Mouse (Mus musculus): Measurements from ENCODE around the gene Slc35f3. TPM values are rescaled to one million over a fixed set of nuclear protein-coding genes. Genes with fewer than 3 reads are reported as not detected.

Slc35f3 gene
- polyA plus RNA-seq, 1 experiment from 2014 or later = not detected

DNA sequence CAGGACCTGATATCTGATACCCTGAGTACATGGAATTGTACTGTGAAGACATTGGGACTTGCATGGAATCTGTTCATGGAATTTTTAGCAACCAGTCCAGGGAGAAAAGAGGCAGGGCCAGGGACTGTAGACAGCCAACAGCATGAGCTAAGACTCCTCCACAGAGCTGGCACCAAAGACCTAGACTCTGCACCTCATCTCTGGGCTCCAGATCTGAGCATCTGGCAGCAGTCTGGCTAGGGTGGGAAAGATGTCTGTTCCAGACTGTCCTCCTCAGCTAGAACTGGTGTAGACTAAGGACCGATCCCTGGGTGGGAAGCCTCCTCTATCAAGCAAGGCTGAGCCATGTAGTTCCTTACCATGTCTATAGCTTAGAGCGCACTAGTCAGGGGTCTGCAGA, 25.9 kb upstream of the Slc35f3 start:
- no peak overlapping the region for H3K4me2 ChIP-seq
- H3K4me3 ChIP-seq (ENCODE audit: low read depth, low read length) = no peak overlapping the region
- H3K36me3 ChIP-seq (ENCODE audit: control insufficient read depth, insufficient read depth, low read length) = no peaks in the 10 kb centered on the region
- H3K4me1 ChIP-seq (ENCODE audit: control insufficient read depth, insufficient read depth, low read length) = no peaks in the 10 kb centered on the region
- no peak overlapping the region for H3K9ac ChIP-seq (ENCODE audit: low read depth, low read length)
- H3K27ac ChIP-seq (ENCODE audit: low read depth, low read length) = no peak overlapping the region
- H3K27me3 ChIP-seq (ENCODE audit: control insufficient read depth, insufficient read depth, low read length) = no peaks in the 10 kb centered on the region
- H3K9me3 ChIP-seq (replicated peaks; ENCODE audit: control insufficient read depth, low read length) = no peaks in the 10 kb centered on the region
- WGBS (ENCODE audit: insufficient replicate concordance) = 72% methylated on average over 2 of the region's 2 CpGs
- ATAC-seq (replicated peaks; ENCODE audit: insufficient number of reproducible peaks, low FRiP score, low TSS enrichment) = no peak

DNA sequence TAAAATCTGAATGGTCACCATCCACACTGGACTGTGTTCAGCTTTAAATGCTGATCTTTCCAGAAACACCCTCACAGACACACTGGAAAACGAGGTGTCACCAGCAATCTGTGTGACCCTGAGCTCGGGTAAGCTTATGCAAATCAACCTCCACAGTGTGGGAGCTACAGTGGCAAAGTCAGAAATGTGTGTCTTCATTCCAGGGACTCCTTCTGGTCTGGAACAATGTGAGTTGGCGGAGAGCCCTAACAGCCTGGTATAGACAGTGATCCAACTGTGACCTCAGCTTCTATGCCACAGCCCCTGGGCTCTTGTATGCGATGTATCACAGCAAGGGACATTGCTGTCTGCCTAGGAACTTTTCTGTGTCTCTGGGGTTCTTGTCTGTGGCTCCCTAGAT, 25.3 kb upstream of the Slc35f3 start:
- WGBS (ENCODE audit: insufficient replicate concordance) = 63% methylated on average over 4 of the region's 4 CpGs
- Histone ChIP-seq H3K9me3 (replicated peaks; ENCODE audit: control insufficient read depth, low read length) (no peaks in the 10 kb centered on the region), H3K9ac (ENCODE audit: low read depth, low read length) (no peak overlapping the region), H3K4me2 (no peak overlapping the region), H3K4me1 (ENCODE audit: control insufficient read depth, insufficient read depth, low read length) (no peaks in the 10 kb centered on the region), H3K27ac (ENCODE audit: low read depth, low read length) (no peak overlapping the region), H3K27me3 (ENCODE audit: control insufficient read depth, insufficient read depth, low read length) (no peaks in the 10 kb centered on the region), H3K4me3 (ENCODE audit: low read depth, low read length) (no peak overlapping the region), H3K36me3 (ENCODE audit: control insufficient read depth, insufficient read depth, low read length) (no peaks in the 10 kb centered on the region)
- no peak for ATAC-seq (replicated peaks; ENCODE audit: insufficient number of reproducible peaks, low FRiP score, low TSS enrichment)

DNA sequence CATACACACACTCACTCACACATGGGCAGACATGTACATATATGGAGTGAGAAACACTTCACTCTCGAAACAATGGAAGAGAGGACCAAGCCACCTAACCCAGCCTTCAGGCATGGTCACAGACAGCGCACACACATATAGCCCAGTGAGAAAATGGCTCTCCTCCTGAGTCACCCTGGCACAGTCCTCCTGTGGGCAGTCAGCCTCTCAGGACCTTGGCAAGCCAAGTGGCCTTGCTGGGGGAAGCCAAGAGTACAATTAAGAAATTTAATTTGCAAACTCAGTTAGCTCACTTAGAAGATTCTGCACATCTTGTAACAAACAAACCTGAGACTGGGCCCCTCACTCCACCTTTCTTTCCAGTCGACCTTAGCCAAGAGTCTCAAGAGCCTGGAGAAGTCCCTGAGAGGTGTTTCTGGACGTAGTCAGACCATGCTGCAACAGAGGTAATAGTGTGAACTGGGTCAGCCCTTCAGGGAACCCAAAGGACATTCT, 23.4 kb upstream of the Slc35f3 start:
- no peaks in the 10 kb centered on the region for H3K36me3 ChIP-seq (ENCODE audit: control insufficient read depth, insufficient read depth, low read length)
- no peaks in the 10 kb centered on the region for H3K9me3 ChIP-seq (replicated peaks; ENCODE audit: control insufficient read depth, low read length)
- H3K4me2 ChIP-seq = no peak overlapping the region
- H3K4me3 ChIP-seq (ENCODE audit: low read depth, low read length) = no peak overlapping the region
- no peak for ATAC-seq (replicated peaks; ENCODE audit: insufficient number of reproducible peaks, low FRiP score, low TSS enrichment)
- no peaks in the 10 kb centered on the region for H3K27me3 ChIP-seq (ENCODE audit: control insufficient read depth, insufficient read depth, low read length)
- no peak overlapping the region for H3K27ac ChIP-seq (ENCODE audit: low read depth, low read length)
- no peaks in the 10 kb centered on the region for H3K4me1 ChIP-seq (ENCODE audit: control insufficient read depth, insufficient read depth, low read length)
- no peak overlapping the region for H3K9ac ChIP-seq (ENCODE audit: low read depth, low read length)
- WGBS (ENCODE audit: insufficient replicate concordance) = 66% methylated on average over 4 of the region's 4 CpGs

DNA sequence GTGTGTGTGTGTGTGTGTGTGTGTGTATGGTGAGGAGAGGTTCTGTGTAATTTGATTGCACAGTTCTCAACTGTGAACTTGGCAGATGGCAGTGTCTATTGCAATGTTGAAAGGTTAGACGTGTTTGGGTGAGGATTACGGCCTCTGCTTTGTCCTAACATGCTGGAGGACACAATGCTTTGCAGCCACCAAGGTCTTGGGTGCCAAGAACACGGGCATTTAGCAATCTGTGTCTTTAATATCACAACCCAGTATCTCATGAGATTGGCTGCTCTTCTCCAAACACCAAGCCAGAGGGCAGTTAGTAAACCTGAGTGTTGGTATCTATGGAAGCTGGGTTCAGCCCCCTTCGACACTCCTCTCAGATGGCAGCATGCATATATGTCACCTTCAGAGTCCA, 22.5 kb upstream of the Slc35f3 start:
- no peaks in the 10 kb centered on the region for H3K36me3 ChIP-seq (ENCODE audit: control insufficient read depth, insufficient read depth, low read length)
- no peaks in the 10 kb centered on the region for H3K9me3 ChIP-seq (replicated peaks; ENCODE audit: control insufficient read depth, low read length)
- no peak overlapping the region for H3K9ac ChIP-seq (ENCODE audit: low read depth, low read length)
- no peak overlapping the region for H3K4me2 ChIP-seq
- ATAC-seq (replicated peaks; ENCODE audit: insufficient number of reproducible peaks, low FRiP score, low TSS enrichment) = no peak
- H3K27ac ChIP-seq (ENCODE audit: low read depth, low read length) = no peak overlapping the region
- H3K4me3 ChIP-seq (ENCODE audit: low read depth, low read length) = no peak overlapping the region
- 75% methylated on average over 4 of the region's 4 CpGs for WGBS (ENCODE audit: insufficient replicate concordance)
- no peaks in the 10 kb centered on the region for H3K4me1 ChIP-seq (ENCODE audit: control insufficient read depth, insufficient read depth, low read length)
- H3K27me3 ChIP-seq (ENCODE audit: control insufficient read depth, insufficient read depth, low read length) = no peaks in the 10 kb centered on the region

DNA sequence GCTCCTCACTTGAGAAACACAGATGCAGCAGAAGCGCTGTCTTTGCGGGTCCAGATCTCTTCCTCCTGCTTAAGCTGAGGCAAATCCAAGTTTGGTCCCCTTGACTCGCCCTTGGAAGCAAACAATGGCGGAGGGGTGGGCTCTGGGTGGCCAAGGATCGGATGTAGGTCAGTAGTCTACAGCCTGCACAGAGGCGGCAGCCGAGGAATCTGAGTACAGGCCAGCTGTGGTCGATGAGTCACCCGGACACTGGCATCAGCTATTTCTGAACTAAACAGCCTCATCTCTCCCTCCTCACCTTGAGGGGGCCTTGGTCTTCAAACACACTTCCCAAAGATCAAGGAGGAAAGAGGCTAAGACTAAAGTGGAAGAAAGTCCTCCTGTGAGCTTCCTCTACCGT, 6.4 kb upstream of the Slc35f3 start:
- ATAC-seq (replicated peaks; ENCODE audit: insufficient number of reproducible peaks, low FRiP score, low TSS enrichment) = no peak
- no peak overlapping the region for H3K4me2 ChIP-seq
- WGBS (ENCODE audit: insufficient replicate concordance) = 83% methylated on average over 10 of the region's 10 CpGs
- H3K9ac ChIP-seq (ENCODE audit: low read depth, low read length) = no peak overlapping the region
- H3K4me3 ChIP-seq (ENCODE audit: low read depth, low read length) = no peak overlapping the region
- H3K4me1 ChIP-seq (ENCODE audit: control insufficient read depth, insufficient read depth, low read length) = no peaks in the 10 kb centered on the region
- 0 out of 2 replicates have a peak, but pooled peaks cover 4% of the 10 kb centered on the region for H3K27me3 ChIP-seq (ENCODE audit: control insufficient read depth, insufficient read depth, low read length)
- no peaks in the 10 kb centered on the region for H3K36me3 ChIP-seq (ENCODE audit: control insufficient read depth, insufficient read depth, low read length)
- no peaks in the 10 kb centered on the region for H3K9me3 ChIP-seq (replicated peaks; ENCODE audit: control insufficient read depth, low read length)
- H3K27ac ChIP-seq (ENCODE audit: low read depth, low read length) = no peak overlapping the region

DNA sequence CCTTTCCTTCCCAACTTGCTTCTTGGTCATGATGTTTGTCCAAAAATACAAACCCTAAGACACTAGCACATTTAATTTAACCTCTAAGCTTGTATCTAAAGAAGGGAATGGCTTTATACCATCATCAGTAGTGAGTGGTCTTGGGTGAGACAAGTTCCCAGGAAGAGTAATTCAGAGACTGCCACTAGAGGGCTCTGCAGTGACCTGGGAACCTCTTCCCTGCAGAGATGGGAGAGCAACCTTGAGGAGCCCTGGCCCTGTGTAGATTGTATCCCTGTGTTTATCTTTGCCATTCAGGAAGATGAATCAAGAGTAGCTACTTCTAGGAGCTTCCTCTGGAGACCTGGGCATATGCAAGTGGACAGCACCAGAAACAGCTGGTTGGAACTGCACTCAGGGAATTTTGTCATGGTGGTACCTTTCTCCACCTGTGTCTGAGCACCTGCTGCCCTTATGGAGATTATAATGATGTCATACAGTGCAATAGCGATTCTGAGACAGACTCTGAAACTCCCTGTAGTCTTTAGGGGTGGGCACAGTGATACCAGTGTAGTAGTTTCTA, 993 bp upstream of the Slc35f3 start:
- Histone ChIP-seq H3K4me2 (no peak overlapping the region), H3K27me3 (ENCODE audit: control insufficient read depth, insufficient read depth, low read length) (peaks cover 29% of the 10 kb centered on the region), H3K9ac (ENCODE audit: low read depth, low read length) (no peak overlapping the region), H3K4me1 (ENCODE audit: control insufficient read depth, insufficient read depth, low read length) (peaks cover 7% of the 10 kb centered on the region; the same call in 1 of the 2 replicates), H3K36me3 (ENCODE audit: control insufficient read depth, insufficient read depth, low read length) (no peaks in the 10 kb centered on the region), H3K4me3 (ENCODE audit: low read depth, low read length) (no peak overlapping the region), H3K27ac (ENCODE audit: low read depth, low read length) (no peak overlapping the region), H3K9me3 (replicated peaks; ENCODE audit: control insufficient read depth, low read length) (no peaks in the 10 kb centered on the region)
- 28% methylated on average over 1 of the region's 1 CpGs for WGBS (ENCODE audit: insufficient replicate concordance)
- no peak for ATAC-seq (replicated peaks; ENCODE audit: insufficient number of reproducible peaks, low FRiP score, low TSS enrichment)

DNA sequence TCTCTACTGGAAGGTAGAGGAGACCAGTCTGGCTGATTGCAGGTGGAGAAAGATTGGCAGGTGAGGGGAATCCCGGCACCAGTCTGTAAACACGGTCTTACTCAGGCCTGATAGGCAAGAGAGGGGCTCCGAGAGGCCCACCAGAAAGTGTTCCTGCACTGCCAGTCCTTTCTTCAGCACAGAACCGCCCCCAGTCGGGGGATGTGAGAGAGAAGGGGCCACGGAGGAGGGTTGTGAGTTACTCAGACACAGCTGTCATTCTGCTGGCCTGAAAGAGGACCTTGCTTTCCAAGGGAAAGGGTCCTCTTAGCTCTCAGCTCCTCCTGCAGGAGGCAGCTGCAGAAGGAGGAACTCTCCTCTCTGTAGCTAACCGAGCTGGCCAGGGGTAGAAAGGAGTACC, 975 bp downstream of the Slc35f3 start:
- WGBS (ENCODE audit: insufficient replicate concordance) = 15% methylated on average over 7 of the region's 7 CpGs
- Histone ChIP-seq H3K27me3 (ENCODE audit: control insufficient read depth, insufficient read depth, low read length) (peaks cover 29% of the 10 kb centered on the region), H3K27ac (ENCODE audit: low read depth, low read length) (no peak overlapping the region), H3K9me3 (replicated peaks; ENCODE audit: control insufficient read depth, low read length) (no peaks in the 10 kb centered on the region), H3K36me3 (ENCODE audit: control insufficient read depth, insufficient read depth, low read length) (no peaks in the 10 kb centered on the region), H3K4me2 (no peak overlapping the region), H3K4me3 (ENCODE audit: low read depth, low read length) (no peak overlapping the region), H3K4me1 (ENCODE audit: control insufficient read depth, insufficient read depth, low read length) (peaks cover 7% of the 10 kb centered on the region; the same call in 1 of the 2 replicates), H3K9ac (ENCODE audit: low read depth, low read length) (no peak overlapping the region)
- no peak for ATAC-seq (replicated peaks; ENCODE audit: insufficient number of reproducible peaks, low FRiP score, low TSS enrichment)

DNA sequence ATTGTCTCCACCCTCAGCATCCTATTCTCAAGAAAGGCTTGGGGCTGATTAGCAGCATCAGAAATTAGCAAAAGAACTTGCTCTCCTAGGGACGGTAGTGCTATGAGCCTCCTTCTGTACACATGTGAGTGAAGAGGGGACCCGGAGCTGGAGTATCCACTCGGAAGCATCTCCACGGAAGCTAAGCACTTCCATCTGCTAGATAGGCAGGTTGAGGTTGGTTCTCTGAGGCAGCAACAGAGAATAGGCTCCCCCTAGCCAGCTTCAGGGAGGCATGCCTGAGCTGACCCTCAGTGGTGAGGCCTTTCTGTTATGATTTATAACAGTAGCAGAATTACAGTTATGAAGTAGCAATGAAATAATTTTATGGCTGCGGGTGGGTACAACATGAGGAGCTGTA, 2.0 kb downstream of the Slc35f3 start:
- WGBS (ENCODE audit: insufficient replicate concordance) = 74% methylated on average over 5 of the region's 5 CpGs
- no peak for ATAC-seq (replicated peaks; ENCODE audit: insufficient number of reproducible peaks, low FRiP score, low TSS enrichment)
- no peak overlapping the region for H3K4me2 ChIP-seq
- peaks cover 7% of the 10 kb centered on the region; the same call in 1 of the 2 replicates for H3K4me1 ChIP-seq (ENCODE audit: control insufficient read depth, insufficient read depth, low read length)
- no peaks in the 10 kb centered on the region for H3K36me3 ChIP-seq (ENCODE audit: control insufficient read depth, insufficient read depth, low read length)
- no peaks in the 10 kb centered on the region for H3K9me3 ChIP-seq (replicated peaks; ENCODE audit: control insufficient read depth, low read length)
- H3K4me3 ChIP-seq (ENCODE audit: low read depth, low read length) = no peak overlapping the region
- peaks cover 29% of the 10 kb centered on the region for H3K27me3 ChIP-seq (ENCODE audit: control insufficient read depth, insufficient read depth, low read length)
- H3K27ac ChIP-seq (ENCODE audit: low read depth, low read length) = no peak overlapping the region
- no peak overlapping the region for H3K9ac ChIP-seq (ENCODE audit: low read depth, low read length)

DNA sequence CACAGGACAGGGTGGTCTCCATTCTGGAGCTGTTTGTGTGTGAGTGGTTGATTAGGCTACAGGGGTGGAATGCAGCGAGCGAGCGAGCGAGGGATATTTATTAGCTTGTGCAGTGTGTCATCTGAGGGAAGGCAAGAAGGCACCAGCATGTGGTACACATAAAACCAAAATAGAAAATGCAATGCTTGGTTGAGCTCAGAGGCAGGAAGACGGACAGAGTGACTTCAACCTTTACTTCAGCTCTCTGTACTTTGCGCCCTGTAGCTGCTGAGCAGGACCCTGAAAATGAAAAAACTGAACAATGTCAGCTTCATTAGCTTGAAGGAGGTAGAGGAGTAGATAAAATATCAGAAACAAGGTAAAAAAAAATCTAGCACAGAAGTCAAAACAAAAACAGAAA, 3.2 kb downstream of the Slc35f3 start:
- peaks cover 7% of the 10 kb centered on the region; the same call in 1 of the 2 replicates for H3K4me1 ChIP-seq (ENCODE audit: control insufficient read depth, insufficient read depth, low read length)
- 87% methylated on average over 6 of the region's 6 CpGs for WGBS (ENCODE audit: insufficient replicate concordance)
- H3K9ac ChIP-seq (ENCODE audit: low read depth, low read length) = no peak overlapping the region
- no peak overlapping the region for H3K4me2 ChIP-seq
- no peak for ATAC-seq (replicated peaks; ENCODE audit: insufficient number of reproducible peaks, low FRiP score, low TSS enrichment)
- no peak overlapping the region for H3K4me3 ChIP-seq (ENCODE audit: low read depth, low read length)
- peaks cover 29% of the 10 kb centered on the region for H3K27me3 ChIP-seq (ENCODE audit: control insufficient read depth, insufficient read depth, low read length)
- H3K9me3 ChIP-seq (replicated peaks; ENCODE audit: control insufficient read depth, low read length) = no peaks in the 10 kb centered on the region
- H3K36me3 ChIP-seq (ENCODE audit: control insufficient read depth, insufficient read depth, low read length) = no peaks in the 10 kb centered on the region
- H3K27ac ChIP-seq (ENCODE audit: low read depth, low read length) = no peak overlapping the region
